Mouse (Mus musculus) testis, adult 2 months (tissue): Measurements from ENCODE around the gene Vamp8.

Source experiments
- CTCF ChIP-seq: fragments of 200-500 bp; IDR thresholded peaks from 2 replicates; pipeline ENCODE4 v1.5.1; 2012; ENCODE audit warnings: low read depth, mild to moderate bottlenecking, inconsistent platforms, low read length, moderate library complexity; ENCODE audit not compliant: control insufficient read depth, insufficient read depth, insufficient replicate concordance
- POLR2A ChIP-seq: fragments of 200-500 bp; IDR thresholded peaks from 2 replicates; pipeline ENCODE4 v1.6.1; 2012; ENCODE audit warnings: low read depth, mild to moderate bottlenecking, inconsistent platforms, low read length, moderate library complexity; ENCODE audit not compliant: control insufficient read depth

- TF ChIP-seq CTCF (no peak), POLR2A (no peak)
These were observed 20.0 kb upstream of the Vamp8 start for GRCm38 (mm10) chr6:72410518-72410917.
